Mouse (Mus musculus) lung, embryonic 16.5 days (tissue): ENCODE measurements around the gene Gm2001. TPM values are rescaled to one million over a fixed set of nuclear protein-coding genes. Genes with fewer than 3 reads are reported as not detected.
"Not testable (repeated sequence)": the region's sequence is repeated elsewhere in the genome, so short reads cannot be mapped to it uniquely, and the experiment has no call there.

ENCODE experiments used
- ATAC-seq: fragments of 200-750 bp; cut with Nextera tagmentation; 2 replicates; pipeline ENCODE4 v1.8.0; 2017; ENCODE audit warnings: low read depth, mild to moderate bottlenecking, moderate library complexity
- H3K27ac ChIP-seq: fragments of 300-500 bp; sonication (generic); 2 replicates; pipeline ENCODE4 v1.5.1; 2014; ENCODE audit warnings: mild to moderate bottlenecking, control low read depth, low read length
- H3K27me3 ChIP-seq: fragments of 300-500 bp; sonication (generic); 2 replicates; pipeline ENCODE4 v1.6.1; 2014; ENCODE audit warnings: low read depth, low read length, mixed read lengths; ENCODE audit not compliant: control insufficient read depth, insufficient read depth
- H3K36me3 ChIP-seq: fragments of 300-500 bp; sonication (generic); 2 replicates; pipeline ENCODE4 v1.6.1; 2014; ENCODE audit warnings: low read length; ENCODE audit not compliant: control insufficient read depth, insufficient read depth
- H3K4me1 ChIP-seq: fragments of 300-500 bp; sonication (generic); replicated peaks from 2 replicates; pipeline ENCODE4 v1.6.1; 2014; ENCODE audit warnings: low read length, mixed read lengths; ENCODE audit not compliant: control insufficient read depth, insufficient read depth
- H3K4me2 ChIP-seq: fragments of 300-500 bp; sonication (generic); 2 replicates; pipeline ENCODE4 v1.6.1; 2014; ENCODE audit warnings: low read depth, low read length, control low read depth
- H3K4me3 ChIP-seq: fragments of 300-500 bp; sonication (generic); 2 replicates; pipeline ENCODE4 v1.5.1; 2014; ENCODE audit warnings: mild to moderate bottlenecking, low read length, control low read depth
- H3K9ac ChIP-seq: fragments of 300-500 bp; sonication (generic); 2 replicates; pipeline ENCODE4 v1.6.1; 2014; ENCODE audit warnings: low read length, control low read depth
- H3K9me3 ChIP-seq: fragments of 300-500 bp; sonication (generic); 2 replicates; pipeline ENCODE4 v1.6.1; 2016; ENCODE audit warnings: low read length; ENCODE audit not compliant: control insufficient read depth
- WGBS: fragments of 180-500 bp; shearing (Covaris S2); extraction: QIAGEN DNeasy Blood & Tissue Kit; methylation state at CpG from one replicate; pipeline ENCODE4 v1.1.7; 2014; 5-methylcytosine and 5-hydroxymethylcytosine counted together
- polyA plus RNA-seq: library from polyadenylated mRNA; unstranded; fragments of >200 nt; fragmentation: Nextera tagmentation; extraction: Ambion mirVana; gene quantifications from 2 replicates; pipeline ENCODE4 v1.2.1, GENCODE M21; 2015

The Gm2001 gene
- not detected in 2 replicates for polyA plus RNA-seq

DNA sequence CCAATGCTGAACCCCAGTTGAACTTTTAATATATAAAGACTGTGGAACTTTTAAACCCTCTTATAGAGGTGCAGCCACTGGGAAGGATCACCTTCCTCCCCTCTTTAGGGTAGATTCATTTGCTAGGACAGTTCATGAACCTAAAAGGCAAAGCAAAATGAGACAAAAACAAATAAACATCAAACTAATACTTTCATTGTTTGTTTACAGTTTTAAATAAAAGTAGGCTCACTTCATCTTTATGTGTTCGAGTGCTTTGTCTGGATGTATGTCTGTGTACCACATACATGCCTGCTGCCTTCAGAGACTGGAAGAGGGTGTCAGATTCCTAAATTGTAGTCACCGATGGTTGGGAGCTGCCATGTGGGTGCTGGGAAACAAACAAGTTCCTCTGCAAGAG is at the start of gene Gm2001:
Gene Gm2001, minus strand, starts transcription at position 101 of the 400 bp plus-strand sequence.
- 69% methylated on average over 1 of the region's 2 CpGs for WGBS
- not testable (repeated sequence) for H3K4me2 ChIP-seq, H3K27me3 ChIP-seq, H3K9ac ChIP-seq, ATAC-seq, H3K4me3 ChIP-seq, H3K9me3 ChIP-seq, H3K36me3 ChIP-seq, H3K4me1 ChIP-seq, H3K27ac ChIP-seq

DNA sequence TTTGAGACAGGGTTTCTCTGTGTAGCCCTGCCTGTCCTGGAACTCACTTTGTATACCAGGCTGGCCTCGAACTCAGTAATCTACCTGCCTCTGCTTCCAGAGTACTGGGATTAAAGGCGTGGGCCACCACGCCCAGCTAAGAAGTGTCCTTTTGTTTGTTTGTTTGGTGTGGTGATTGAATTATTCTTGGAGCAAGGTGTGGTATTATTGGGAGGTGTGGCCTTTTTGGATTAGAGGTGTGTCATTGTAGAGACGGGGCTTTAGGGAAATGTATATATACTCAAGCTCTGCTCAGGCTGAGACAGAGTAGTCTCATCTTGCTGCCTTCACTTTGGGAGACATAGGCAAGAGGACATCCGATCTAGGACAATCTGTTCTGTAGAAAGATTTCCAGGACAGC is 31.6 kb upstream of the Gm2001 start, which contains the start of gene Gm2016:
Gene Gm2016, plus strand, starts transcription at position 301 of the 400 bp plus-strand sequence.
- 77% methylated on average over 5 of the region's 5 CpGs for WGBS
- H3K36me3 ChIP-seq, H3K9me3 ChIP-seq, H3K4me1 ChIP-seq, H3K27ac ChIP-seq, H3K4me2 ChIP-seq, H3K27me3 ChIP-seq, H3K4me3 ChIP-seq, H3K9ac ChIP-seq, ATAC-seq: not testable (repeated sequence)

DNA sequence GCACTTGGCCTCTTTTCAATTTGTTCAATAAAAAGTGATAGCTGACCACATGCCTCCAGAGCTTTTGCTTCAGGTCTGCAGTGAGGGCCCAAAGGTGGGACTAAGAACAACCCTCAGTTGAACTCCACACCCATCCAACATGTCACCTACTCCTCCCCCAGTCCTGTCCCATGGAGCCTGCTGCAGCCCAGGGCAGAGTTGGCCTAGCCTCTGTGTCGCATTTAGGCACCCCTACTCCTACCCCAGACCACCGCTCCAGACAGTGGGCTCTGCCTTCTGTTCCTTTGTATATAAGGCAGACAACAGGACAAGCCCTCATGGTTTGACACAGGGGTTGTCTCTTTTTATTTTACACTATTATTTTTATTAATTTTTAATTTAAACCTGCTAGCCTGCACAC is 21.9 kb upstream of the Gm2001 start:
- ATAC-seq = 0 out of 2 replicates have a peak, but pooled peaks have one; percentile 47
- not testable (repeated sequence) for H3K36me3 ChIP-seq, H3K4me2 ChIP-seq, H3K4me3 ChIP-seq, H3K4me1 ChIP-seq, H3K9ac ChIP-seq, H3K9me3 ChIP-seq, H3K27me3 ChIP-seq, H3K27ac ChIP-seq
- 60% methylated on average over 2 of the region's 2 CpGs for WGBS

DNA sequence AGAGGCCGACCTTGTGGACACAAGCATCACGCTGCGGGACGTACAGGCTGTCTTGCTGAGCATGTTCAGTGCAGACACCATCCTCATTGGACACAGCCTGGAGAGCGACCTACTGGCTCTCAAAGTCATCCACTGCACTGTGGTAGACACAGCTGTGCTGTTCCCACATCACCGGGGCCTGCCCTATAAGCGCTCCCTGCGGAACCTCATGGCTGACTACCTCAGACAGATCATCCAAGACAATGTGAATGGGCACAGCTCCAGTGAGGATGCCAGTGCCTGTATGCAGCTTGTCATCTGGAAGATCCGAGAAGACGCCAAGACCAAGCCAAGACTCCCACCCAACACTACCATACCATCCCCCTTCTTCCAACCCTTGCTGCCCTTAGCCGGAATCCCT is 21.5 kb upstream of the Gm2001 start:
- H3K4me2 ChIP-seq, H3K4me3 ChIP-seq, H3K27ac ChIP-seq, H3K9ac ChIP-seq, H3K27me3 ChIP-seq, H3K36me3 ChIP-seq, H3K4me1 ChIP-seq, ATAC-seq, H3K9me3 ChIP-seq: not testable (repeated sequence)
- 95% methylated on average over 8 of the region's 11 CpGs for WGBS

DNA sequence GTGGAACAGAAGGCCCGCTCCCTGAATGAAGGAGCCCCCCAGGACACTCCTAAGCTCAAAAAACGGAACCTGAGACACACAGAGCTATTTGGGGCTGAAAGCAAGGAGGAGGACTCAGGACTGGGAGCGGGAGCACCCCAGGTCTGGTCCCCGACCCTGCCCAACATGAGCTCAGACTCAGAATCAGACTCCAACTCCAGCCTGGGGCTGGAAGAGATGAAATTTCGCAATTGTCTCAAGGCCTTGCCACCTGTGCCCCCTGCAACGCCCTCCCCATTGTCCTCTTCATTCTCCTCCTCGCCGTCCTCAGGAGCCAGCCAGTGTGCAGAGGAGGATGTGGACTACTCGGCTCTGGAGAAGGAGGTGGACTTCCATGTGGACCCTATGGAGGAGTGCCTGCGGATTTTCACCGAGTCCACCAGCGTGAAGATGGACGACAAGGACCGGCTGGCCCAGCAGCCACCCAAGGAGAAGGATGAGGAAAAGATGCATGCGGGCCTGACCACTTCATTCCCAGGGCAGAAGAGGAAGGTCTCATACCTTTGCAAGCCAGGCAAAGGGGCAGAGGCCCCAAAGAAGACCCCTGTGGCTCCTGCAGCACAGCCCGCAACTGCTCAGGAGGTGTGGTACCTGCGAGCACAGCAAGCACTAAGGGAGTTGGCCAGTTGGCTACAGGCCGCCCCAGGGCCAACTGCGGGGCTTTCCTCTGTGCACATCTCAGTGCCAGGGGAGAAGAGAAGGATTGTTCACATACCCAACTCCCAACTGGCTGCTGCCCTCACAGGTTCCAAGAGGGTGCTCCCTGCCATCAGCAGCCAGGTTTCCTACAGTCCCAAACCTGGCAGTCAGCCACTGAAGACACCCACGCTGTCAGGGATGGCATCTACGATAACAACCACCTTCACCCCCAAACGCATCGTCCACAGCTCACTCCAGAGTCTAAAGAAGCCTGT is 19.9 kb upstream of the Gm2001 start:
- H3K4me2 ChIP-seq, H3K27me3 ChIP-seq, H3K36me3 ChIP-seq, H3K9ac ChIP-seq, H3K9me3 ChIP-seq, ATAC-seq, H3K27ac ChIP-seq, H3K4me3 ChIP-seq, H3K4me1 ChIP-seq: not testable (repeated sequence)
- 79% methylated on average over 23 of the region's 23 CpGs for WGBS

DNA sequence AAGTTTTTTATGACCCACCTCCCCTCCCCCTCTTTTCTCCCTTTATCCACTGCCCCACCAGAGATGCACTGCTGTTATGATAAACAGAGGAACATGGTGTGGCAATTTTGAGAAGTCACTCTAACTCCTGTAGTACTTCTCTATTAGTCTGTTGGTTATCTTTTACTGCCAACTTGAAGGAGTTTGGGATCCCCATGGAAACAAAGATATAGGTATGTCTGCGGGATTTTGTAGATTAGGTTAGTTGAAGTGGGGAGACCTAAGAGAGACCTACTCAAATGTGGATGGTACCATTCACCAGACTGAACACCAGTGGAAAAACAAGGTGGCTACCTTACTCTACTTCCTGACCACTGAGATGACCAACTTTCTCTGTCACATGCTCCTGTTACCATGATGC is 13.9 kb upstream of the Gm2001 start:
- not testable (repeated sequence) for H3K27ac ChIP-seq, H3K9me3 ChIP-seq, H3K4me2 ChIP-seq, H3K4me3 ChIP-seq, H3K4me1 ChIP-seq, ATAC-seq, H3K27me3 ChIP-seq, H3K9ac ChIP-seq, H3K36me3 ChIP-seq
- WGBS = 78% methylated on average over 1 of the region's 1 CpGs

DNA sequence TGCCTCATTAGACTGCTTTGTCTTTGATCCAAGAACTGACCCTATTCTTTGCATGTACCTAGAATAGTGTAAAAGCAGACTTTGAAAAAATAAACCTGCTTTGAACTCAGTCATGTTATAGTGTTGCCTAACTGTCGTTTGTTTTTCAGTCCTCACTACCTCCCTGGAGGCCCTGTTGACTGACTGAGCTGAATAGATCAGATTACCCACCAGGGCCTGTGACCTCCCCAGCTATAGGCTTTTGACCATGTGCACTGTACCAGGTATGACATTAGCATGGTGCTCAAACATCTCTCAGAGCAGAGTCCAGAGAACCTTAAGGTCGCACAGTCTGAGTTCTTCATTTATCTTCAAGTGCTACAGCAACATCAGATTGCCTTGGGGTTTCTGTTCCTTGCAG is 8.5 kb upstream of the Gm2001 start:
- not testable (repeated sequence) for H3K9ac ChIP-seq, H3K36me3 ChIP-seq, H3K4me1 ChIP-seq, H3K9me3 ChIP-seq, H3K4me3 ChIP-seq, ATAC-seq, H3K27me3 ChIP-seq, H3K4me2 ChIP-seq, H3K27ac ChIP-seq
- WGBS = no CpG with 5 or more reads among the region's 2 CpGs

DNA sequence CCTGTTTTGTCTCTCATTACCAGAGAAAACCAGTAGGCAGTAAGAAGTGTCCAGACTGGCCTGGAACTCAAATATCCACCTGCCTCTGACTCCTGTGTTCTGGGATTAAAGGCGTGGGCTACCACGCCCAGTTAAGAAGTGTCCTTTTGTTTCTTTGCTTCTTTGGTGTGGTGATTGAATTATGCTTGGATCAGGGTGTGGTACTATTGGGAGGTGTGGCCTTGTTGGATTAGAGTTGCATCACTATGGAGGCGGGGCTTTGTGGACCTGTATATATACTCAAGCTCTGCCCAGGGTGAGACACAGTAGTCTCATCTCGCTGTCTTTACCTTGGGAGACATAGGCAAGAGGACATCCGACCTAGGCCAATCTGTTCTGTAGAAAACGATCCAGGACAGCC is 25.9 kb downstream of the Gm2001 start, which contains the start of gene BB287469:
Gene BB287469, plus strand, starts transcription at position 301 of the 400 bp plus-strand sequence.
- H3K36me3 ChIP-seq, H3K9ac ChIP-seq, ATAC-seq, H3K27ac ChIP-seq, H3K4me2 ChIP-seq, H3K9me3 ChIP-seq, H3K27me3 ChIP-seq, H3K4me1 ChIP-seq, H3K4me3 ChIP-seq: not testable (repeated sequence)
- WGBS = 83% methylated on average over 4 of the region's 6 CpGs

DNA sequence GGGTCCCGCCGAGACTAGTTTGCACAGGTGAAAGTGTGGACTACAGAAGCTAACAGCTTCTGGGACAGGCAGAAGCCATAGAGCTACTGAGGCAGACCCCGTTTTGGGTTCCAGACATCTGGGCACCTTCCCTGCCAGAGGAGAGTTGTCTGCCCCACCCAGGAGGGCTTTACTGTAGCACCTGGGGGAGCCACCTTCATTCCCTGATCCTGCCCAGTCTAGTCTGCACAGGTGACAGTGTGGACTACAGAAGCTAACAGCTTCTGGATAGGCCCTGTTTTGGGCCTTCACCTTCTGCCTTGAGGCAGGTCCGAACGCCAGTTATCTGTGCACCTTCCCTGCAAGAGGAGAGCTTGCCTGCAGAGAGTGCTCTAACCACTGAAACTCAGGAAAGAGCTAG is 44.2 kb downstream of the Gm2001 start:
- H3K36me3 ChIP-seq, H3K27me3 ChIP-seq, H3K27ac ChIP-seq, H3K4me2 ChIP-seq, ATAC-seq, H3K4me3 ChIP-seq, H3K9me3 ChIP-seq, H3K4me1 ChIP-seq, H3K9ac ChIP-seq: not testable (repeated sequence)
- WGBS = 82% methylated on average over 5 of the region's 5 CpGs
